Mouse (Mus musculus): ENCODE results near the gene Myl12a.

Gene Myl12a

GRCm38 (mm10) chr17:71002744-71003094 lies at the start of gene Myl12a:
TSS of gene Myl12a (minus strand) at chr17:71002878.
- DNase-seq (ENCODE audit: low spot score in 2 of 2), result no peak

DNA sequence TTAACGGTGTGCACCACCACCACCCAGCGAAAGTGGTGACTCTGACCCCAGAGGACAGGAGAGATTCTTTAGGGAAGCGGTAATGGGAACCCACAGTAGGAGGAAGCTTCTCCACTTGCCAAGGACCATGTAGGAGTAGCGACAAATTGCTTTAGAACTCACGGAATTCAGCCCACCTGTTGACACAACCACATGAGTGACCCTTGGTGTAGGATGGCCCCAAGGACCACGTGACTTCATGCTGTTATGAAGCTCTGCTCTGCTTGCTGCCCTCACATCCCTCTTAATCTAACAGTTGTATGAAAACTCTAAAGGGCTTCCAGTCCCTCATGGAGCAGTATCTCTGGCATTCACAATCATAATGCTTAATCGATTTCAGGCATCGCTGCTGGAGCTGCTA lies 46.6 kb upstream of the Myl12a start:
- DNase-seq (ENCODE audit: low spot score in 2 of 2), result no peak

DNA sequence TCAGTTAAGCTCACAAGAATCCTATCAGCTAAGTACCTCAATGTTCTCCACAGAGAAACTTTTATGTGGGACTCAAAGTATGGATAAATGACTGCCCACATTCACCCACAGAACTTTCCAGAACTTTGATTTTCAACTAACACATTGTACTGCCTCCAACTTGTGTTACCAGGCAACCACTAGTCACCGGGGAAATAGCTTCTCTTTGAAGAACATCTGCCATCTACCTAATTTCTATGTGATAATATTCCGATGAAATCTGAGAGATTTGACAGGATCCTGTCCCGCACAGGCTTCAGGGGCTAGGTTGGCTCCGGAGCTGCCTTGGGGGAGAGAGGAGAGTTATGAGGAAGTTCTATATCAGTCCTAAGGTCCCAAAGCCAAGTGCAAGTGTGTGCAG lies 44.2 kb upstream of the Myl12a start:
- no peak for DNase-seq (ENCODE audit: low spot score in 2 of 2)

GRCm38 (mm10) chr17:71045591-71045990 lies 42.9 kb upstream of the Myl12a start:
- DNase-seq (ENCODE audit: low spot score in 2 of 2), result no peak

DNA sequence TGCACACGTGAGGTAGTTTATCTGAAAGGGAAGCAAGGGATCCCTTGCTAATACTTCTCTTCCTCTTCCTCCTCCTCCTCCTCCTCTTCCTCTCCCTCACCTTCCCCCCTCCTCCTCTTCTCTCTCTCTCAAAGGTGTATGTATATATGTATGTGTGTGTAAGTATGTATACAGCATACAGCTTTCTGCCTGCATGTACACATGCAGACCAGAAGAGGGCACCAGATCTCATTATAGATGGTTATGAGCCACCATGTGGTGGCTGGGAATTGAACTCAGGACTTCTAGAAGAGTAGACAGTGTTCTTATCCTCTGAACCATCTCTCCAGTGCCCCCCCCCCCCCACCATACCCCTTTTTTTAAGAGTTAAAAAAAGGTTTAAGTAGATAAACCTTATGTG lies 40.0 kb upstream of the Myl12a start:
- no peak for DNase-seq (ENCODE audit: low spot score in 2 of 2)

GRCm38 (mm10) chr17:71040582-71040880 lies 37.9 kb upstream of the Myl12a start:
- DNase-seq (ENCODE audit: low spot score in 2 of 2), result no peak

DNA sequence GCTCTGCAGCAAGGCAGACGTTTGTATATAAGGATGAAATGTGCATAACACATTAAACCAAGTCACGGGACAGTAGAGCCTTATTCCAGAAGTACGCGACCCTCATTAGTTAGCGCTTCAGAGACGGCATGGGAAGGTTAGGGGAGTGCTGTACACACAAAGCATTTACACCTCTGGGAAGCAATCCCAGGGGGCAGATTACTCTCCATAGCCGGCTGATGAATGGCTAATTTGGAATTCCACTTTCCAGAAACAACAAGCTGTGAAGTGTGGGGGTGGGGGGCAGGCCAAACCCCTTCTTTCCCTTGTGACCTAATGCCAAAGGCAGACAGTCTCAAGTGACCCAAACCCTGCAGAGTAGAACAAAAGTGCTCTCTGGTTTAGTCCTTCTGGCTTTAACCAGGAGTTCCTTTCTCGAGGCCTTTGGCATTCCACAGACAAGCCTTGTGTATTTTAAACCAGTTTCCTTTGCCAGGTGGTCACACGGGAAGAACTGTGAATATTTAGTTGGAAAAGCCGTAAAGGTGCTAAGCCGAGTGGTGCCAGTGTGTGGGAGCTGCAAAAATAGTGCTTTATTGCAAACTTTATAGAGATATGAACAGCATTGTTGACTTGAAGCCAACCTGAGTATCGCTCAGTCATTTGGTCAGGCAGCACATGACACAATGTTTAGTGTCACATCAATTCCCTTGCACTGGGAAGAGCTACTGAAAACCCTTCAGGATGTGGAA lies 37.3 kb upstream of the Myl12a start:
- no peak for DNase-seq (ENCODE audit: low spot score in 2 of 2)

- no peak for DNase-seq (ENCODE audit: low spot score in 2 of 2)
Observed at GRCm38 (mm10) chr17:71038812-71039211, 36.1 kb upstream of the Myl12a start.

- no peak for DNase-seq (ENCODE audit: low spot score in 2 of 2)
Observed at GRCm38 (mm10) chr17:71037188-71037587, 34.5 kb upstream of the Myl12a start.

DNA sequence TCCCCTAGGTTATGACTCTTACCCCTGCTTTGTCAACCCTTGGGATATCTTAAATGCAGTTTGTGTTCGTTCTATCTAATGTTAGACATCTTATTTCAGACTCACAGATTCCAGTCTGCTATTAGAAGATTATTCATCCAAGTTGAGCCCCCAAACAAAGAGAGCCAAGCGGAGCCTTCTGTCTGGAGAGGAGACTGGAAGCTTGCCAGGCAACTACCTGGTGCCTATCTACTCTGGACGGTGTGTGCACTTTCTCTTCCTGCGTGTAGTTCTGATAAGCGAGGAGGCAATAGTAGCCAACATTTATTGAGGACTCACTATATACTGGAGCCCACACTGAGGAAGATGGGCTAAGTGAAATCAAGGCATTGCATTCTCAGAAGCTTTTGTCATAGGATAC lies 31.8 kb upstream of the Myl12a start:
- no peak for DNase-seq (ENCODE audit: low spot score in 2 of 2)

DNA sequence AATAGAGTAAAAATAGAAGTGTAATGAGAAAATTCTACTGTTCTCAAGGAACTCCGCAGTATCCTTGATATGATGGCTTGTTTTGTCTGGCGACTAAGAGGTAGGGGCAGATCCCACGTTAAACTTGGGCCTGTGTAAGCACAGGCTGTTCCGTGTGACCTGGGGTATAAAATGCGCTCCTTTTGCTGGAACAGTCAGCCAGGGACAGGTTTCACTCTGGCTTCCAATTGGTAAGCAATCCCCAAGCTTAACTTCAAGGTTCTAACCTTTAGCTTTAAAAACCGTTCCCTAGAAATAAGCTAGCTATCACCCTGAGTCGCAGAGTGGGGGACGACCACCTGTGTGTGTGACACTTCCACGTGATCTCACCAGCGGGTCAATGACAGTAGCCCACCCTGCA lies 30.0 kb upstream of the Myl12a start:
- no peak for DNase-seq (ENCODE audit: low spot score in 2 of 2)

GRCm38 (mm10) chr17:71027186-71027585 lies 24.5 kb upstream of the Myl12a start:
- no peak for DNase-seq (ENCODE audit: low spot score in 2 of 2)

GRCm38 (mm10) chr17:71025922-71026321 lies 23.2 kb upstream of the Myl12a start:
- DNase-seq (ENCODE audit: low spot score in 2 of 2), result no peak

DNA sequence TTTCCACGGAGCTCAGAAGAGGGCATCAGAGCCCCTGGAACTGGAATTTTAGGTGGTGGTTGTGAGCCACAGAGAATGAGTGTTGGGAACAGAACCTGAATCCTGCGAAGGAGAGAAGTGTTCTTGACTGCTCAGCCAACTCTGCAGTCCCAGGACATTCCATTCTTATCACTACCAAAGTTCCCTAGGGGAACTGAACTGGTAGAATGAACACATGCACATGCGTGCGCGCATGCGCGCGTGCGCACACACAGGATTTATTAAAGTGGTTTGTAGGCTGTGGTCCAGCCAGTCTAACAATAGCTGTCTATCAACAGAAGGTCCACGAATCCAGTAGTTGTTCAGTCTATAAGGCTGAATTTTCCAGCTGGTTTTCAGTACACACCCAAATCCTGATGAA lies 21.4 kb upstream of the Myl12a start:
- no peak for DNase-seq (ENCODE audit: low spot score in 2 of 2)

GRCm38 (mm10) chr17:71022841-71023240 lies 20.2 kb upstream of the Myl12a start:
- no peak for DNase-seq (ENCODE audit: low spot score in 2 of 2)

DNA sequence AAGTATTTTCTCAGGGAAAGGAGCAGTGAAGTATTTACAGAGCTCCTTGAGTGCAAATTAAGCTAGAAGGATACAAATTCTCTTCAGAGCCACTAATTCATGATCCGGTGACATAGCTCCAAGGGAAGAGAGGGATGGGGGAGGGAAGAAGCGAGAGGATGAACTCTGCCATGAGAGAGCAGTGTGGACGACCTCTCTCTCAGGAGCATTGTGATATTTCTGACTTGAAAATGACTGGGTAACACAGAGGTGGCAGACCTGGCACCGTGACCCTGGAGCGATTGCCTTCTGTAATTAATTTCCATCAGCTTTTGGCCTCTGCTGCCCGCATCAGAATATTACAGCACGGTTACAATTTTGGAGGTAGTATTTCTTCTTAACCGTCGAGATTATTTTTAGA lies 17.2 kb upstream of the Myl12a start:
- DNase-seq (ENCODE audit: low spot score in 2 of 2), result no peak

- DNase-seq (ENCODE audit: low spot score in 2 of 2), result no peak
Observed at GRCm38 (mm10) chr17:71019309-71019655, 16.6 kb upstream of the Myl12a start.

GRCm38 (mm10) chr17:71018616-71019308 lies 16.1 kb upstream of the Myl12a start:
- DNase-seq (ENCODE audit: low spot score in 2 of 2), result no peak

DNA sequence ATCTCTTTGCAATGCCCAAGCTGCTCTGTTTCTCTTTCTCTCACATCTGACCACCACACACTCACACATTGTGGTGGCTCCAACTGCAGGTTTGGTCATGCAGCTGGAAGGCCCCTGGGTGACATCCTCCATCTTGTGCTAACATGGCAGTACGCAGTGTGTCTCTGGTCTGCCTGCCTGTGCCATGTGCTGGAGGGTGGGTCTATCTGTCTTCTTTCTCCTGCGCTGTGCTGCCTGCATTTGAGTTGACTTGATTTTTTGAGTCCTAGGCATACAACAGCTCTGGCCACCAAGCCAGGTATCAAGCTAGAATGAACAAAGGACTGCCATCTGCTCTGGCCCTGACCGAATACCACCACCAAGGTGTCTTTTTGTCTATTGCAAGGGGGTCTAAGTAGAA lies 15.5 kb upstream of the Myl12a start:
- no peak for DNase-seq (ENCODE audit: low spot score in 2 of 2)

GRCm38 (mm10) chr17:71017457-71017998 lies 14.8 kb upstream of the Myl12a start:
- DNase-seq (ENCODE audit: low spot score in 2 of 2), result no peak

GRCm38 (mm10) chr17:71014911-71015310 lies 12.2 kb upstream of the Myl12a start:
- DNase-seq (ENCODE audit: low spot score in 2 of 2), result no peak

DNA sequence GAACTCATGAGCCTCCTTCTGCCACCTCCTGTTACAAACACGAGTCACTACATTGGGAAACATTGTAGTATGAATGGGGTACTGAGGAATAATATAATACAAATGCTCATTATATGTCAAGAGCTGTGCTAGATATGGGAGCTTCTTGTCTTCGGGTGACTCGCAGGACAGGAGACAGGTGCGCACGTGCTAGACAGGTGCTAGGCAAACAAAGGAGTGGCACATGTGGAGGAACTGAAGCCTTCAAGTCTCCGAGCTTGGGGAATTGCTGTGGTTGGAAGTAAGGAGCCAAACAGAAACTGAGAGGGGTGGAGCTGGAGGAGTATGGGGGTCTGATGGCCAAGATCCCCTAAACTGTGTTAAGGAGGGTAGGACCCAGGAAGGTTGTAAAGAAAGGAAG lies 10.4 kb upstream of the Myl12a start:
- no peak for DNase-seq (ENCODE audit: low spot score in 2 of 2)

DNA sequence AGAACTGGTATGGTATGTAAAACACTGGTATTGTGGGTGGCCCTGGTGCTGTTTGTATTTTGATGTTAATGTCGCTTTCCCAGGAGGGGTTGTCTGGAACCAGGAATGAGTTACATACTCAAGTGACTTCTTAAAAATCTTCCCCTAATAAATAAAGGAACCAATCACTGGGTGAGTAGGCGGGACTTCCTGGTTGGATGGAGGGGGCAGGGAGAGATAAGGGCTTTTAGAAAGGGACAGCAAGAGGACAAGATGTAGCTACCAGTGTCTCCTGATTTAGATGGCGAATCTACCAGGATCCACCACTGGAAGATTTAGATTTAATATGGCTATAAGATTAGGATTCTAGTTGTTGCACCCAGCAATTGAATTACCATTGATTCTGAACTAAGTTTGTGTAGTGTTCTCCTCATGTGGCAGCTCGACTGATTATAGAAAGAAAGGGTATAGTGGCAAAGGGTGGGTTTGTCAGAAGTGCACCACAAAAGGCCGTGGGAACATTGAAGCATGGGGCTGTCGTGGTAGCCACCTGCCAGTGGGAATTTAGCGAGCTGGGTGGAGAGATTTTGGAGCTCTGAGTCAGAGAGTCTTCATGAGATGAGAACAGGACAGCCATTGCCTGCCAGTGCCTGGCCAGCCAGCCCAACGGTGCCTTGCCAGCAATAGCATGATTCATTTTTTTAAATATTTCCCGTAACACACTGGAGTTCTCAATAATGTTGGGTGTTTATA lies 9.4 kb upstream of the Myl12a start:
- DNase-seq (ENCODE audit: low spot score in 2 of 2), result no peak
